Mouse (Mus musculus) CH12.LX (cell line): ENCODE measurements around the gene 9930022D16Rik. TPM values are rescaled to one million over a fixed set of nuclear protein-coding genes. Genes with fewer than 3 reads are reported as not detected.

Experiments used
- DNase-seq: peaks from one replicate; pipeline ENCODE4 v3.0.0-alpha.2; 2013; ENCODE audit errors: extremely low read depth
- H3K27ac ChIP-seq: 2 replicates; pipeline ENCODE4 v1.5.1; 2012; ENCODE audit warnings: low read depth, mild to moderate bottlenecking, control low read depth, moderate library complexity; ENCODE audit not compliant: insufficient read depth
- H3K27me3 ChIP-seq: replicated peaks from 2 replicates; pipeline ENCODE3; 2012; ENCODE audit warnings: inconsistent platforms
- H3K36me3 ChIP-seq, 2 experiments: replicated peaks in 1 of 2; 2 replicates each; pipeline versions ENCODE3 to v1.6.1; 2012; ENCODE audit warnings: inconsistent platforms in 1 of 2, low read length in 1 of 2, mild to moderate bottlenecking in 1 of 2, mixed read lengths in 1 of 2, moderate library complexity in 1 of 2; ENCODE audit not compliant: control insufficient read depth in 1 of 2, insufficient read depth in 1 of 2
- H3K4me1 ChIP-seq, 2 experiments: 2 replicates each; pipeline ENCODE4 v1.6.1; 2012; ENCODE audit warnings: inconsistent platforms in 1 of 2, moderate library complexity in 1 of 2; ENCODE audit not compliant: insufficient read depth in 2 of 2, control insufficient read depth in 1 of 2
- H3K4me2 ChIP-seq: 2 replicates; pipeline ENCODE4 v1.6.1; 2012; ENCODE audit warnings: low read depth, mild to moderate bottlenecking, control low read depth; ENCODE audit not compliant: poor library complexity, insufficient read depth, severe bottlenecking
- H3K4me3 ChIP-seq, 3 experiments: fragments of 150-350 bp in 1 of 3; sonication (generic) in 1 of 3; replicated peaks in 1 of 3; 2 replicates each; pipeline versions ENCODE3 to v1.5.1; 2011 to 2012; ENCODE audit warnings: low read depth in 2 of 3, low read length in 2 of 3, mild to moderate bottlenecking in 2 of 3, moderate library complexity in 2 of 3, control low read depth in 1 of 3, improper control_type of control experiment in 1 of 3, inconsistent platforms in 1 of 3, mixed read lengths in 1 of 3; ENCODE audit not compliant: poor library complexity in 1 of 3
- H3K79me2 ChIP-seq: replicated peaks from 2 replicates; pipeline ENCODE4 v1.6.1; 2012; ENCODE audit warnings: mild to moderate bottlenecking, moderate library complexity; ENCODE audit not compliant: control insufficient read depth, poor library complexity, insufficient read depth, severe bottlenecking; ENCODE audit errors: extremely low read depth
- H3K9ac ChIP-seq: 2 replicates; pipeline ENCODE4 v1.6.1; 2012; ENCODE audit warnings: low read depth, mild to moderate bottlenecking, control low read depth, moderate library complexity; ENCODE audit not compliant: insufficient read depth
- H3K9me3 ChIP-seq: replicated peaks from 2 replicates; pipeline ENCODE3; 2012; ENCODE audit warnings: low read length, inconsistent platforms, mixed read lengths
- E2F4 ChIP-seq: IDR thresholded peaks from 2 replicates; pipeline ENCODE4 v1.6.1; 2011; ENCODE audit warnings: low read depth, low read length, improper control_type of control experiment; ENCODE audit not compliant: insufficient replicate concordance
- EP300 ChIP-seq: IDR thresholded peaks from 2 replicates; pipeline ENCODE4 v1.6.1; 2011; ENCODE audit warnings: low read length, improper control_type of control experiment
- JUND ChIP-seq: conservative IDR thresholded peaks from 2 replicates; pipeline ENCODE4 v1.6.1; 2011; ENCODE audit warnings: low read depth, low read length, improper control_type of control experiment
- MAZ ChIP-seq: IDR thresholded peaks from 2 replicates; pipeline ENCODE4 v1.6.1; 2012; ENCODE audit warnings: low read depth, mild to moderate bottlenecking, inconsistent platforms, low read length, improper control_type of control experiment, moderate library complexity
- MYC ChIP-seq: IDR thresholded peaks from 2 replicates; pipeline ENCODE4 v1.6.1; 2011; ENCODE audit warnings: low read depth, mild to moderate bottlenecking, improper control_type of control experiment, low read length
- NELFE ChIP-seq: IDR thresholded peaks from 2 replicates; pipeline ENCODE4 v1.6.1; 2011; ENCODE audit warnings: low read depth, low read length, improper control_type of control experiment
- SIN3A ChIP-seq: IDR thresholded peaks from 2 replicates; pipeline ENCODE4 v1.6.1; 2012; ENCODE audit warnings: low read length, improper control_type of control experiment, inconsistent platforms
- SMC3 ChIP-seq: IDR thresholded peaks from 2 replicates; pipeline ENCODE4 v1.6.1; 2011; ENCODE audit warnings: low read depth, low read length, improper control_type of control experiment
- USF1 ChIP-seq: IDR thresholded peaks from 2 replicates; pipeline ENCODE4 v1.6.1; 2014; ENCODE audit warnings: low read depth, mild to moderate bottlenecking, inconsistent platforms, low read length, improper control_type of control experiment
- ZC3H11A ChIP-seq: IDR thresholded peaks from 2 replicates; pipeline ENCODE4 v1.6.1; 2012; ENCODE audit warnings: low read depth, mild to moderate bottlenecking, inconsistent platforms, low read length, improper control_type of control experiment
- ZMIZ1 ChIP-seq: IDR thresholded peaks from 2 replicates; pipeline ENCODE4 v1.6.1; 2012; ENCODE audit warnings: low read depth, mild to moderate bottlenecking, inconsistent platforms, low read length, improper control_type of control experiment
- ZNF384 ChIP-seq: IDR thresholded peaks from 2 replicates; pipeline ENCODE4 v1.6.1; 2012; ENCODE audit warnings: low read depth, low read length, improper control_type of control experiment, inconsistent platforms
- dilution Hi-C: fragments of 300-500 bp; cut with MboI; formaldehyde crosslinking; loops from 2 replicates; pipeline ENCODE4 v1.14.3; 2020; ENCODE audit warnings: low sequenced_read_pairs; ENCODE audit not compliant: extremely low pct_unique_long_range_greater_than_20kb, extremely low pct_ligation_motif_present
- in situ Hi-C: fragments of 300-500 bp; cut with MboI; formaldehyde crosslinking; loops from 3 replicates; pipeline ENCODE4 v1.14.3; 2019; ENCODE audit warnings: low sequenced_read_pairs, low pct_ligation_motif_present, low pct_unique_long_range_greater_than_20kb, mixed read lengths
- polyA plus RNA-seq: library from polyadenylated mRNA; unstranded; fragments of >175 nt; gene quantifications from 2 replicates; pipeline ENCODE4 v1.2.1, GENCODE M21; 2012; ENCODE audit warnings: low read depth; ENCODE audit not compliant: insufficient read length
- total RNA-seq, 2 experiments: library from RNA; depleted of rRNA; stranded (reverse); fragments of 300-350 nt in 1 of 2; fragments of >200 nt in 1 of 2; gene quantifications; 2 replicates each; pipeline ENCODE4 v1.2.3; 2012 to 2014

Gene 9930022D16Rik
- total and polyA plus RNA-seq, 3 experiments, result 0.08 TPM; not detected in 1

DNA sequence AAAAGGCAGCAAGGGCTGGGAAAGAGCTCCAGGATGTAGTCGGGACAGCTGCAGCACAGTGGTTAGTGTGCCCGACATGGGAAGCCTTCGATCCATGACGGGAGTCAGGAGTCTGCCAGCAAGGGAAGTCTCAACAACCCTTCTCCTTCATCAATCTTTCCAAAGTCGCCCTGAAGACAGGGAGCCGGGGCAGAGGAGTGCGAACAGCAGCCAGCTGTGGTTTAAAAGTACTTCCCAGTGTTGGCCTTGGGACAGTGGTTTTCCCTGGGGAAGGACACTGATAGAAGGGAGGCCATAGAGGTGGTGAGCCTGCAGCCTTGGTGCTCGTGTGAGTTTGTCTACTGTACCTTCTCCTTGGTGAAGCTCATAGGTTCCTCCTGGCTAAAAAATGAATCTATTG is 53.3 kb downstream of the 9930022D16Rik start:
- peaks cover 5% of the 10 kb centered on the region; the same call in 1 of the 2 replicates for H3K79me2 ChIP-seq
- dilution Hi-C loops, result no loop called here
- no peak overlapping the region for H3K4me2 ChIP-seq
- no peak overlapping the region for H3K9ac ChIP-seq
- no peak overlapping the region for H3K27ac ChIP-seq
- peaks cover 15 to 46% of the 10 kb centered on the region in 2 experiments for H3K36me3 ChIP-seq
- H3K4me3 ChIP-seq, result no peak overlapping the region
- TF ChIP-seq E2F4, result no peak
- TF ChIP-seq MAZ, result no peak
- TF ChIP-seq SMC3, result no peak
- TF ChIP-seq NELFE, result no peak
- TF ChIP-seq EP300, result no peak
- TF ChIP-seq USF1, result no peak
- no peak for TF ChIP-seq MYC
- no peak for TF ChIP-seq ZC3H11A
- no peak for TF ChIP-seq SIN3A
- H3K27me3 ChIP-seq, result no peaks in the 10 kb centered on the region
- H3K4me1 ChIP-seq, result peaks cover 7 to 55% of the 10 kb centered on the region in 2 experiments; a peak in 3 of 4 replicates
- in situ Hi-C loops, result no loop called here
- no peak for DNase-seq
- no peaks in the 10 kb centered on the region for H3K9me3 ChIP-seq

DNA sequence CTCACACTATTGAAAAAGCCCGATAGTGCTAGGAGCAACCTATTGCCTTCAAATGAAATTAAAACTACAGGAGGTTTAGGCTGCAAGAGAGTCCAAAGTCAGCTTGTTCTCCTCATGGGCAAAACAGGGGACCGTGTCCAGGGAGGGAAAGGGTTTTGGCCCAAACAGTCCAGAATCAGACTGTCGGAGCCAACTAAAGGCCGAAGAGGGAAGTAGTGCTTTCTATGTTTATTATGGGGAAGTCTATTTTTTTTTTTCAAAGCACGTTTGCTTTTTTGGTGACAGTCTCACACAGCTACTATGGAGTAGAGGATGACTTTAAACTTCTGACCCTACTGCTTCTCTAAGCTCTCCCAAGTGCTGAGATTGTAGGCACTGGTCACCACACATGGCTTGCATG is 54.4 kb downstream of the 9930022D16Rik start:
- Histone ChIP-seq H3K36me3 (peaks cover 5 to 34% of the 10 kb centered on the region in 2 experiments), H3K4me2 (no peak overlapping the region), H3K4me3 (no peak overlapping the region), H3K4me1 (peaks cover 7 to 51% of the 10 kb centered on the region in 2 experiments; a peak in 3 of 4 replicates), H3K27me3 (no peaks in the 10 kb centered on the region)
- dilution Hi-C loops, result no loop called here
- TF ChIP-seq JUND (no peak), ZMIZ1 (no peak), ZNF384 (peak; percentile 86)
- TF ChIP-seq, all 38 proteins: peak for 1
- Histone ChIP-seq H3K9me3 (no peaks in the 10 kb centered on the region), H3K27ac (no peak overlapping the region), H3K9ac (no peak overlapping the region), H3K79me2 (peaks cover 5% of the 10 kb centered on the region; the same call in 1 of the 2 replicates)
- no peak for DNase-seq
- in situ Hi-C loops, result no loop called here

Other genes with a start within 250 kb of the 9930022D16Rik start
- 0.50 and 0.55 TPM in 2 replicates for gene Rgs9, start 115.8 kb upstream of the 9930022D16Rik start, total RNA-seq (2012; rRNA removed)
- gene Rgs9, start 115.8 kb upstream of the 9930022D16Rik start, total RNA-seq (2014; rRNA removed), result 1.1 and 1.2 TPM in 2 replicates
- gene Rgs9, start 115.8 kb upstream of the 9930022D16Rik start, polyA plus RNA-seq, result 1.3 and 1.4 TPM in 2 replicates
- gene Gna13, start 51.1 kb upstream of the 9930022D16Rik start, total RNA-seq (2012; rRNA removed), result 33.9 and 39.3 TPM in 2 replicates
- 56.6 and 57.6 TPM in 2 replicates for gene Gna13, start 51.1 kb upstream of the 9930022D16Rik start, total RNA-seq (2014; rRNA removed)
- 32.2 and 33.4 TPM in 2 replicates for gene Gna13, start 51.1 kb upstream of the 9930022D16Rik start, polyA plus RNA-seq
- 19.7 and 23.3 TPM in 2 replicates for gene Amz2, start 12.0 kb downstream of the 9930022D16Rik start, total RNA-seq (2012; rRNA removed)
- 22.3 and 24.5 TPM in 2 replicates for gene Amz2, start 12.0 kb downstream of the 9930022D16Rik start, total RNA-seq (2014; rRNA removed)
- gene Amz2, start 12.0 kb downstream of the 9930022D16Rik start, polyA plus RNA-seq, result 18.6 and 23.7 TPM in 2 replicates
- gene Arsg, start 59.5 kb downstream of the 9930022D16Rik start, total RNA-seq (2012; rRNA removed), result 2.2 and 3.3 TPM in 2 replicates
- gene Arsg, start 59.5 kb downstream of the 9930022D16Rik start, total RNA-seq (2014; rRNA removed), result 1.3 and 1.4 TPM in 2 replicates
- gene Arsg, start 59.5 kb downstream of the 9930022D16Rik start, polyA plus RNA-seq, result 0.76 and 0.79 TPM in 2 replicates
- gene Slc16a6, start 59.7 kb downstream of the 9930022D16Rik start, total RNA-seq (2012; rRNA removed), result 14.1 and 18.3 TPM in 2 replicates
- 18.7 and 20.9 TPM in 2 replicates for gene Slc16a6, start 59.7 kb downstream of the 9930022D16Rik start, total RNA-seq (2014; rRNA removed)
- gene Slc16a6, start 59.7 kb downstream of the 9930022D16Rik start, polyA plus RNA-seq, result 18.9 and 24.2 TPM in 2 replicates
- 0.92 and 2.0 TPM in 2 replicates for gene Wipi1, start 198.1 kb downstream of the 9930022D16Rik start, total RNA-seq (2012; rRNA removed)
- gene Wipi1, start 198.1 kb downstream of the 9930022D16Rik start, total RNA-seq (2014; rRNA removed), result 1.9 and 2.2 TPM in 2 replicates
- gene Wipi1, start 198.1 kb downstream of the 9930022D16Rik start, polyA plus RNA-seq, result 1.4 and 1.8 TPM in 2 replicates
- 89.6 and 93.1 TPM in 2 replicates for gene Prkar1a, start 235.5 kb downstream of the 9930022D16Rik start, total RNA-seq (2012; rRNA removed)
- gene Prkar1a, start 235.5 kb downstream of the 9930022D16Rik start, total RNA-seq (2014; rRNA removed), result 104 and 111 TPM in 2 replicates
- gene Prkar1a, start 235.5 kb downstream of the 9930022D16Rik start, polyA plus RNA-seq, result 203 and 220 TPM in 2 replicates